Mouse (Mus musculus) layer of hippocampus, postnatal 14 days (tissue): ENCODE data around the gene Vmn1r142. TPM values are rescaled to one million over a fixed set of nuclear protein-coding genes. Genes with fewer than 3 reads are reported as not detected.
"Not testable (repeated sequence)": the region's sequence is repeated elsewhere in the genome, so short reads cannot be mapped to it uniquely, and the experiment has no call there.

Source experiments
- DNase-seq, 2 experiments: peaks; one replicate each; pipeline ENCODE4 v3.0.0; 2021 to 2022; ENCODE audit warnings: low spot score in 2 of 2, mixed read lengths in 1 of 2
- long read RNA-seq, 2 experiments: library from polyadenylated mRNA; stranded (forward); transcript quantifications; one replicate each; pipeline ENCODE4 v2.0.0; 2021
- total RNA-seq, 2 experiments: library from RNA; stranded (reverse); gene quantifications; 2 replicates each; pipeline ENCODE4 v1.2.3; 2021

Vmn1r142 gene
- not detected for total RNA-seq
- long read RNA-seq, experiment 1 = 0 reads
- long read RNA-seq, experiment 2 = 0 reads

DNA sequence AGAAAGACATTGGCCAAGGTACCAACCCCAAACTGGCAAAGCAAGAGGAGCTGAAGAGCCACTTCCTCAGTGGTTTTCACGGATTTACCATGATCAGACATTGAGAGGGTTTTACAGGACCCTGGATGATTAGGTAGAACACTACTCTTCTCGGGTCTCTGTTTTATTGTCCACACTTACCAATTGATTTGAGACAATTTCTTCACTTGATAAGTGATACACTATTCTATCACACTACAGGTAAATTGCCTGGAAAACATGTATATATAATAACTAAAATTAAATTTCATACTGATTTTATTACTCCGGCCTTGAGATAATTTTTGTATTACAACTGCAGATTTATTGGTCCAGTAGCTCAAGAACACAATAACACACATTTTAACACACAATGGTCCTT is at the start of gene Vmn1r142:
Gene Vmn1r142, minus strand, starts transcription at position 101 of the 400 bp plus-strand sequence.
- not testable (repeated sequence) for DNase-seq

DNA sequence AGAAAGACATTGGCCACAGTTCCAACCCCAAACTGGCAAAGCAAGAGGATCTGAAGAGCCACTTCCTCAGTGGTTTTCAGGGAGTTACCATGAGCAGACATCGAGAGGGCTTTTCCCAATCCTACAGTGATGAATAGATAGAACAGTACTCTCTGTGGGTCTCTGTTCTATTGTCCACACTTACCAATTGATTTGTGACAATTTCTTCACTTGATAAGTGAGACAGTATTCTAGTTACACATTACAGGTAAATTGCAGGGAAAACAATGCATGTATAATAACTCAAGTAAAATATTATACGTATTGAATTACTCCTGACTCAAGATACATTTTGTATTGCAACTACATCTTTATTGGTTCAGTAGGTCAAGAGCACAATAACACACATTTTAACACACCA is 37.3 kb upstream of the Vmn1r142 start, which contains the start of gene Gm8653:
Gene Gm8653, minus strand, starts transcription at position 101 of the 400 bp plus-strand sequence.
- not testable (repeated sequence) for DNase-seq

DNA sequence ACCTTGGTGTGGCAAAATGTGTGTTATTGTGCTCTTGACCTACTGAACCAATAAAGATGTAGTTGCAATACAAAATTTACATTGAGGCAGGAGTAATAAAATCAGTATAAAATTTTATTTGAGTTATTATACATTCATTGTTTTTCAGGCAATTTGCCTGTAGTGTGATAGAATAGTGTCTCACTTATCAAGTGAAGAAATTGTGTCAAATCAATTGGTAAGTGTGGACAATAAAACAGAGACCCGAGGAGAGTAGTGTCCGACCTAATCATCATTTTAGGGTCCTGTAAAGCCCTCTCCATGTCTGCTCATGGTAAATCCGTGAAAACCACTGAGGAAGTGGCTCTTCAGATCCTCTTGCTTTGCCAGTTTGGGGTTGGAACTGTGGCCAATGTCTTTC is 25.2 kb upstream of the Vmn1r142 start, which contains the start of gene Vmn1r143:
Gene Vmn1r143, plus strand, starts transcription at position 301 of the 400 bp plus-strand sequence.
- not testable (repeated sequence) for DNase-seq

DNA sequence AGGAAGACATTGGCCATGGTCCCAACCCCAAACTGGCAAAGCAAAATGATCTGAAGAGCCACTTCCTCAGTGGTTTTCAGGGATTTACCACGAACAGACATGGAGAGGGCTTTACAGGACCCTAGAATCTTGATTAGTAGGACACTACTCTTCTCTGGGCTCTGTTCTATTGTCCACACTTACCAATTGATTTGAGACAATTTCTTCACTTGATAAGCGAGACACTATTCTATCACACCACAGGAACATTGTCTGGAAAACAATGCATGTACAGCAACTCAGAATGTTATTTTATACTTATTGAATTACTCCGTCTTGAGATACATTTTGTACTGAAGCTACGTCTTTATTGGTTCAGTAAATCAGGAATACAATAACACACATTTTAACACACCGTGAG is 29.2 kb downstream of the Vmn1r142 start, which contains the start of gene Gm10666:
Gene Gm10666, minus strand, starts transcription at position 101 of the 400 bp plus-strand sequence.
- DNase-seq = not testable (repeated sequence)

DNA sequence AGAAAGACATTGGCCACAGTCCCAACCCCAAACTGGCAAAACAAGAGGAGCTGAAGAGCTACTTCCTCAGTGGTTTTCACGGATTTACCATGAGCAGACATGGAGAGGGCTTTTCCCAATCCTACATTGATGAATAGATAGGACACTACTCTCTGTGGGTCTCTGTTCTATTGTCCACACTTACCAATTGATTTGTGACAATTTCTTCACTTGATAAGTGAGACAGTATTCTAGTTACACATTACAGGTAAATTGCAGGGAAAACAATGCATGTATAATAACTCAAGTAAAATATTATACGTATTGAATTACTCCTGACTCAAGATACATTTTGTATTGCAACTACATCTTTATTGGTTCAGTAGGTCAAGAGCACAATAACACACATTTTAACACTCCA is 45.7 kb downstream of the Vmn1r142 start, which contains the start of gene Gm16451:
Gene Gm16451, minus strand, starts transcription at position 101 of the 400 bp plus-strand sequence.
- DNase-seq = not testable (repeated sequence)

Other genes starting within 250 kb of the Vmn1r142 start
- gene Gm5891, start 242.7 kb downstream of the Vmn1r142 start, total RNA-seq = not detected
- not detected for gene Vmn1r137, start 169.4 kb downstream of the Vmn1r142 start, total RNA-seq
- gene Vmn1r138, start 135.1 kb downstream of the Vmn1r142 start, total RNA-seq = not detected
- not detected for gene Gm6176, start 107.7 kb downstream of the Vmn1r142 start, total RNA-seq
- gene Vmn1r139, start 95.0 kb downstream of the Vmn1r142 start, total RNA-seq = not detected
- not detected for gene Gm16451, start 45.8 kb downstream of the Vmn1r142 start, total RNA-seq
- gene Gm10666, start 29.3 kb downstream of the Vmn1r142 start, total RNA-seq = not detected
- gene Vmn1r143, start 25.3 kb upstream of the Vmn1r142 start, total RNA-seq = not detected
- gene Gm8653, start 37.2 kb upstream of the Vmn1r142 start, total RNA-seq = not detected
- not detected for gene Gm8453, start 65.4 kb upstream of the Vmn1r142 start, total RNA-seq
- gene Gm4187, start 165.7 kb upstream of the Vmn1r142 start, total RNA-seq = not detected
- not detected for gene Gm8660, start 207.0 kb upstream of the Vmn1r142 start, total RNA-seq
- not detected for gene Vmn1r148, start 249.5 kb upstream of the Vmn1r142 start, total RNA-seq